Mouse (Mus musculus) stomach, embryonic 14.5 days (tissue): ENCODE results near the gene Bcl6b. TPM values are rescaled to one million over a fixed set of nuclear protein-coding genes. Genes with fewer than 3 reads are reported as not detected.

ENCODE experiments used
- ATAC-seq: fragments of 200-750 bp; cut with Nextera tagmentation; 2 replicates; pipeline ENCODE4 v1.8.0; 2017; ENCODE audit warnings: low read depth, moderate TSS enrichment; ENCODE audit not compliant: insufficient number of reproducible peaks, insufficient read depth, low FRiP score
- H3K27ac ChIP-seq: fragments of 300-500 bp; sonication (generic); 2 replicates; pipeline ENCODE4 v1.5.1; 2014; ENCODE audit warnings: mild to moderate bottlenecking, low read length, moderate library complexity, mixed read lengths
- H3K27me3 ChIP-seq: fragments of 300-500 bp; sonication (generic); 2 replicates; pipeline ENCODE4 v1.6.1; 2014; ENCODE audit warnings: low read length, control low read depth, mixed read lengths; ENCODE audit not compliant: control insufficient read depth, insufficient read depth
- H3K36me3 ChIP-seq: fragments of 300-500 bp; sonication (generic); 2 replicates; pipeline ENCODE4 v1.6.1; 2014; ENCODE audit warnings: mild to moderate bottlenecking, control low read depth, low read length, moderate library complexity, mixed read lengths; ENCODE audit not compliant: control insufficient read depth, insufficient read depth
- H3K4me1 ChIP-seq: fragments of 300-500 bp; sonication (generic); 2 replicates; pipeline ENCODE4 v1.6.1; 2014; ENCODE audit warnings: low read length, control low read depth, mixed read lengths; ENCODE audit not compliant: control insufficient read depth, insufficient read depth
- H3K4me2 ChIP-seq: fragments of 300-500 bp; sonication (generic); replicated peaks from 2 replicates; pipeline ENCODE4 v1.6.1; 2014; ENCODE audit warnings: low read depth, low read length, control low read depth
- H3K4me3 ChIP-seq: fragments of 300-500 bp; sonication (generic); 2 replicates; pipeline ENCODE4 v1.5.1; 2014; ENCODE audit warnings: low read depth, low read length, control low read depth
- H3K9ac ChIP-seq: fragments of 300-500 bp; sonication (generic); replicated peaks from 2 replicates; pipeline ENCODE4 v1.6.1; 2014; ENCODE audit warnings: low read depth, mild to moderate bottlenecking, control low read depth, low read length, moderate library complexity, mixed read lengths
- H3K9me3 ChIP-seq: fragments of 300-500 bp; sonication (generic); 2 replicates; pipeline ENCODE4 v1.6.1; 2016; ENCODE audit warnings: low read depth, low read length, control low read depth; ENCODE audit not compliant: control insufficient read depth
- WGBS: fragments of 180-500 bp; shearing (Covaris S2); extraction: QIAGEN DNeasy Blood & Tissue Kit; methylation state at CpG from one replicate; pipeline ENCODE4 v1.1.7; 2014; 5-methylcytosine and 5-hydroxymethylcytosine counted together
- polyA plus RNA-seq: library from polyadenylated mRNA; unstranded; fragments of >200 nt; fragmentation: Nextera tagmentation; extraction: Ambion mirVana; gene quantifications from 2 replicates; pipeline ENCODE4 v1.2.1, GENCODE M21; 2014

Gene Bcl6b
- polyA plus RNA-seq, 1 experiment from 2014 or later, result 12.0 TPM

GRCm38 (mm10) chr11:70220731-70221602, 8.6 kb downstream of the Bcl6b start, which contains the start of gene Slc16a13:
Gene Slc16a13, minus strand, starts transcription at chr11:70221064.
- H3K9me3 ChIP-seq, result no peaks in the 10 kb centered on the region
- WGBS, result under 1% methylated on average over 28 of the region's 28 CpGs
- peak; percentile 94 for ATAC-seq
- H3K27me3 ChIP-seq, result peaks cover 4% of the 10 kb centered on the region; the same call in 1 of the 2 replicates
- H3K27ac ChIP-seq, result peak within 1 kb of the TSS; percentile 75; the same call in 1 of the 2 replicates
- no peaks in the 10 kb centered on the region; the same call in 1 of the 2 replicates for H3K36me3 ChIP-seq
- H3K4me3 ChIP-seq, result peak within 1 kb of the TSS; percentile 37
- 0 out of 2 replicates have a peak, but pooled peaks cover 17% of the 10 kb centered on the region for H3K4me1 ChIP-seq
- peak within 1 kb of the TSS; percentile 57 for H3K9ac ChIP-seq
- peak within 1 kb of the TSS; percentile 66 for H3K4me2 ChIP-seq

DNA sequence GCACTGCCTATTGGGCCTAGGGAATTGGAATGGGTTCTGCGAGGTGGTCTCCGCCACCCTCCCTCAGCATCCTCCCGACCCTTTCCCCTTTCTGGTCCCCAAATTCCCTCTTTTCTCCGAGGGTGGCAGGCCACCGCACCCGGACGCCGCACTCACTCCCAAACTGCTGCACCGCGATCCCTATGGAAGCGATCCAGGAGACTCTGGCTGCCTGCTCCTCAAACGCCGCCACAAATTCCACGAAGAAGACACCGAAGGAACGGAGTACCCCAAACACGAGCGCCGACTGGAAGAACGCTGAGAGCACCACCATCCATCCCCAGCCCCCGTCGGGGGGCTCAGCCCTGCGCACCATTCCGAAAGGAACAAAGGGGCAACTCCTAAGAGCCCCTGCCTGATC, 9.3 kb downstream of the Bcl6b start:
- Histone ChIP-seq H3K4me3 (peak overlapping the region; percentile 37), H3K9me3 (no peaks in the 10 kb centered on the region), H3K27ac (peak overlapping the region; percentile 64; the same call in 1 of the 2 replicates), H3K4me1 (0 out of 2 replicates have a peak, but pooled peaks cover 17% of the 10 kb centered on the region), H3K36me3 (no peaks in the 10 kb centered on the region; the same call in 1 of the 2 replicates), H3K4me2 (peak overlapping the region; percentile 66), H3K9ac (peak overlapping the region; percentile 57), H3K27me3 (peaks cover 8% of the 10 kb centered on the region; the same call in 1 of the 2 replicates)
- ATAC-seq, result no peak
- 2% methylated on average over 24 of the region's 24 CpGs for WGBS

DNA sequence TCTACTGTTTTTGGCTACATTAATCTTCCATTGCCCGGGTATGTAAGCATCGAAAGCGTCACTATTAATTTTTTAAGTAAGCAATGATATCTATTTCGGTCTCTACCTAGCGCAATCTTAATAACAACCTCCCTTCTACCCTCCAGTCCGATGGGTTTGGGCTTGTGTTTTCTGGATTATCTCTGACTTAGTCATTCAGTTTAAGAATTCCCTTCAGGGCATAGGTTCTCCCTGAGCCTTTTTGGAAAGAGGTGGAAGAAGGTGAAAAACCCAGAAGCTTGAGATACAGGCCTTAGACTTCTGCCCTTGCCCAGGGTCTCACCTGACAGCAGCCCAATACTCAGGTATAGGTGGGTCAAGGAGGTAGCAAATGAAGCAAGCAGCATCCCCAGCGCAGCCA, 9.7 kb downstream of the Bcl6b start:
- H3K9me3 ChIP-seq, result no peaks in the 10 kb centered on the region
- ATAC-seq, result no peak
- peak overlapping the region; percentile 57 for H3K9ac ChIP-seq
- no peak overlapping the region for H3K27ac ChIP-seq
- peak overlapping the region; percentile 66 for H3K4me2 ChIP-seq
- H3K4me3 ChIP-seq, result peak overlapping the region; percentile 37
- H3K27me3 ChIP-seq, result peaks cover 12% of the 10 kb centered on the region
- 64% methylated on average over 7 of the region's 7 CpGs for WGBS
- no peaks in the 10 kb centered on the region; the same call in 1 of the 2 replicates for H3K36me3 ChIP-seq
- H3K4me1 ChIP-seq, result 0 out of 2 replicates have a peak, but pooled peaks cover 20% of the 10 kb centered on the region

GRCm38 (mm10) chr11:70218741-70219470, 10.7 kb downstream of the Bcl6b start:
- no peak for ATAC-seq
- Histone ChIP-seq H3K4me3 (no peak overlapping the region), H3K4me1 (peaks cover 21% of the 10 kb centered on the region; the same call in 1 of the 2 replicates), H3K9me3 (no peaks in the 10 kb centered on the region), H3K36me3 (no peaks in the 10 kb centered on the region; the same call in 1 of the 2 replicates), H3K4me2 (no peak overlapping the region), H3K9ac (no peak overlapping the region), H3K27ac (no peak overlapping the region), H3K27me3 (peaks cover 17% of the 10 kb centered on the region)
- WGBS, result 90% methylated on average over 15 of the region's 15 CpGs

DNA sequence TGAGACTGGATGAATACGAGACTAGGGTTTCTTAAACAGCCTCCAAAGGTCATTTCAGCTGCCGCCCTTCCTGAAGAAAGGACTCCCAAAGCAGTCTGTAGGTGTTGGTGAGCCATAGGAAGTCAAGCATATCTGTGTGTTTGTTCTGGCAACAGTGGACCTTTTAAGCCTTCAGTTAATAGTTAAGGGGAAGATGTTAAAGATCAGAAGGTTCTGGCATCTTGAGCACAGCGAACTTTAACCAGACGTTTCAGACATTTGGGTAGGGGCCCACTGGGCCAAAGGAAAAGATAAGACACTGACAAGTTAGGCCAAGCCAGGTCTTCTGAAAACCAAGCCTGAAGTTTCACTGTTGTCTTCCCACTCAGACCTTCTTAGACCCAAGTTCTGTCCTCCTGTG, 11.6 kb downstream of the Bcl6b start:
- Histone ChIP-seq H3K27ac (no peak overlapping the region), H3K4me1 (peaks cover 21% of the 10 kb centered on the region; the same call in 1 of the 2 replicates)
- no peak for ATAC-seq

DNA sequence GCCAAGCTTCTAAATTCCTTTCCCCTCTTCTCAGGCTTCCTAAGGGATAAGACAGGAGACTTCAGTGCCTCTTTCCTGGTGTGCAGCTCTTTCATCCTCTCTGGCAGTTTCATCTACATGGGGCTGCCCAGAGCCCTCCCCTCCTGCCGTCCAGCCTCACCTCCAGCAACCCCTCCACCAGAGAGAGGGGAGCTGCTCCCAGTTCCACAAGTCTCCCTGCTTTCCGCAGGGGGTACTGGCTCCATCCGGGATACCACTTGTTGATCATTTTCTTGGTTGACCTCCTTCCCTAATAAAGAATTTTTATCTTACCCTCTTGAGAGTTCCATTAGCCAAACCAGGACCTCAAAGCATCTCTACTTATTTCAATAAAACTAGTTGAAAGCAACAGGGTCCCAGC, 13.5 kb downstream of the Bcl6b start:
- Histone ChIP-seq H3K9ac (no peak overlapping the region), H3K4me1 (peaks cover 16% of the 10 kb centered on the region; the same call in 1 of the 2 replicates), H3K4me3 (no peak overlapping the region), H3K9me3 (no peaks in the 10 kb centered on the region), H3K27ac (no peak overlapping the region), H3K27me3 (peaks cover 22% of the 10 kb centered on the region), H3K36me3 (no peaks in the 10 kb centered on the region; the same call in 1 of the 2 replicates), H3K4me2 (no peak overlapping the region)
- ATAC-seq, result no peak
- WGBS, result 61% methylated on average over 3 of the region's 3 CpGs

More for the DNA sequence above, 11.6 kb downstream of the Bcl6b start:
- Histone ChIP-seq H3K4me3 (no peak overlapping the region), H3K4me2 (no peak overlapping the region), H3K27me3 (peaks cover 22% of the 10 kb centered on the region), H3K9ac (no peak overlapping the region), H3K36me3 (no peaks in the 10 kb centered on the region; the same call in 1 of the 2 replicates), H3K9me3 (no peaks in the 10 kb centered on the region)
- WGBS, result 71% methylated on average over 4 of the region's 4 CpGs

DNA sequence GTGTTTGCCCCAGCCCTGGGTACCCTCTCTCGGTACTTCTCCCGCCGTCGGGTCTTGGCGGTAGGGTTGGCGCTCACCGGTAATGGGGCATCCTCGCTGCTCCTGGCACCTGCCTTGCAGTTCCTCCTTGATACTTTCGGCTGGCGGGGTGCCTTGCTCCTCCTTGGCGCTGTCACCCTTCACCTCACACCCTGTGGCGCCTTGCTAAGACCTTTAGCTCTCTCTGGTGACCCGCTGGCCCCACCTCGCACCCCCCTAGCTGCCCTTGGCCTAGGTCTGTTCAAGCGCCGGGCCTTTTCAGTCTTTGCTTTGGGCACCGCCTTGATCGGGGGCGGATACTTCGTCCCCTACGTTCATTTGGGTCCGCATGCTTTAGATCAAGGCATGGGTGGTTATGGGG, 14.3 kb downstream of the Bcl6b start:
- no peaks in the 10 kb centered on the region; the same call in 1 of the 2 replicates for H3K36me3 ChIP-seq
- no peak overlapping the region for H3K9ac ChIP-seq
- H3K9me3 ChIP-seq, result no peaks in the 10 kb centered on the region
- peaks cover 16% of the 10 kb centered on the region; the same call in 1 of the 2 replicates for H3K4me1 ChIP-seq
- WGBS, result 18% methylated on average over 22 of the region's 22 CpGs
- H3K4me3 ChIP-seq, result no peak overlapping the region
- no peak overlapping the region for H3K4me2 ChIP-seq
- H3K27ac ChIP-seq, result no peak overlapping the region
- H3K27me3 ChIP-seq, result peaks cover 22% of the 10 kb centered on the region
- ATAC-seq, result no peak

GRCm38 (mm10) chr11:70214856-70215209, 14.8 kb downstream of the Bcl6b start:
- Histone ChIP-seq H3K9me3 (no peaks in the 10 kb centered on the region), H3K4me2 (peak overlapping the region; percentile 48), H3K27ac (no peak overlapping the region), H3K4me3 (peak overlapping the region; percentile 25), H3K36me3 (no peaks in the 10 kb centered on the region; the same call in 1 of the 2 replicates), H3K27me3 (peaks cover 22% of the 10 kb centered on the region), H3K4me1 (peaks cover 12% of the 10 kb centered on the region; the same call in 1 of the 2 replicates), H3K9ac (no peak overlapping the region)
- ATAC-seq, result peak; percentile 4; the same call in 1 of the 2 replicates
- 9% methylated on average over 18 of the region's 18 CpGs for WGBS
